Mouse (Mus musculus) midbrain, embryonic 12.5 days (tissue): ENCODE measurements around the gene Emx1. TPM values are rescaled to one million over a fixed set of nuclear protein-coding genes. Genes with fewer than 3 reads are reported as not detected.

ENCODE experiments used
- ATAC-seq: fragments of 200-750 bp; cut with Nextera tagmentation; 2 replicates; pipeline ENCODE4 v1.8.0; 2017; ENCODE audit warnings: low read depth, moderate TSS enrichment, moderate library complexity; ENCODE audit not compliant: low FRiP score
- H3K27ac ChIP-seq: fragments of 300-500 bp; sonication (generic); replicated peaks from 2 replicates; pipeline ENCODE4 v1.5.1; 2016; ENCODE audit warnings: mild to moderate bottlenecking
- H3K27me3 ChIP-seq: fragments of 300-500 bp; sonication (generic); 2 replicates; pipeline ENCODE4 v1.6.1; 2016; ENCODE audit warnings: mild to moderate bottlenecking
- H3K36me3 ChIP-seq: fragments of 300-500 bp; sonication (generic); 2 replicates; pipeline ENCODE4 v1.6.1; 2016
- H3K4me1 ChIP-seq: fragments of 300-500 bp; sonication (generic); 2 replicates; pipeline ENCODE4 v1.6.1; 2016
- H3K4me2 ChIP-seq: fragments of 300-500 bp; sonication (generic); replicated peaks from 2 replicates; pipeline ENCODE4 v1.6.1; 2016; ENCODE audit warnings: mild to moderate bottlenecking, moderate library complexity
- H3K4me3 ChIP-seq: fragments of 300-500 bp; sonication (generic); 2 replicates; pipeline ENCODE4 v1.5.1; 2016; ENCODE audit warnings: mild to moderate bottlenecking
- H3K9ac ChIP-seq: fragments of 300-500 bp; sonication (generic); replicated peaks from 2 replicates; pipeline ENCODE4 v1.6.1; 2016; ENCODE audit warnings: mild to moderate bottlenecking, moderate library complexity
- H3K9me3 ChIP-seq: fragments of 300-500 bp; sonication (generic); 2 replicates; pipeline ENCODE4 v1.6.1; 2016; ENCODE audit warnings: mild to moderate bottlenecking
- WGBS: fragments of 180-500 bp; shearing (Covaris S2); methylation state at CpG from one replicate; pipeline ENCODE4 v1.1.7; 2016; 5-methylcytosine and 5-hydroxymethylcytosine counted together
- polyA plus RNA-seq: library from polyadenylated mRNA; unstranded; fragments of >200 nt; fragmentation: Nextera tagmentation; extraction: Ambion mirVana; gene quantifications from 2 replicates; pipeline ENCODE4 v1.2.1, GENCODE M21; 2016

Emx1 gene
- polyA plus RNA-seq, 1 experiment from 2014 or later, result 3.3 TPM

- Histone ChIP-seq H3K4me2 (no peak overlapping the region), H3K36me3 (no peaks in the 10 kb centered on the region), H3K9me3 (no peaks in the 10 kb centered on the region), H3K27me3 (no peaks in the 10 kb centered on the region; the same call in 1 of the 2 replicates), H3K27ac (no peak overlapping the region), H3K4me3 (no peak overlapping the region), H3K4me1 (peaks cover 38% of the 10 kb centered on the region), H3K9ac (no peak overlapping the region)
- 38% methylated on average over 4 of the region's 4 CpGs for WGBS
- peak; percentile 31; the same call in 1 of the 2 replicates for ATAC-seq
These were observed 26.9 kb upstream of the Emx1 start for GRCm38 (mm10) chr6:85160201-85160923.

- Histone ChIP-seq H3K9me3 (no peaks in the 10 kb centered on the region), H3K36me3 (no peaks in the 10 kb centered on the region), H3K27ac (no peak overlapping the region), H3K4me3 (no peak overlapping the region), H3K4me2 (peak overlapping the region; percentile 29), H3K27me3 (peaks cover 4% of the 10 kb centered on the region), H3K9ac (no peak overlapping the region), H3K4me1 (peaks cover 37% of the 10 kb centered on the region)
- peak; percentile 79; the same call in 1 of the 2 replicates for ATAC-seq
- 22% methylated on average over 11 of the region's 11 CpGs for WGBS
These were observed 21.8 kb upstream of the Emx1 start for GRCm38 (mm10) chr6:85165440-85165921.

GRCm38 (mm10) chr6:85179569-85179968 is 7.7 kb upstream of the Emx1 start:
- no peak overlapping the region for H3K4me2 ChIP-seq
- H3K4me1 ChIP-seq, result no peaks in the 10 kb centered on the region
- no peaks in the 10 kb centered on the region for H3K9me3 ChIP-seq
- no peaks in the 10 kb centered on the region for H3K36me3 ChIP-seq
- no peak for ATAC-seq
- 80% methylated on average over 3 of the region's 3 CpGs for WGBS
- no peak overlapping the region for H3K4me3 ChIP-seq
- no peak overlapping the region for H3K27ac ChIP-seq
- H3K27me3 ChIP-seq, result peaks cover 14% of the 10 kb centered on the region
- no peak overlapping the region for H3K9ac ChIP-seq

- Histone ChIP-seq H3K36me3 (no peaks in the 10 kb centered on the region), H3K27ac (no peak overlapping the region), H3K4me2 (no peak overlapping the region), H3K27me3 (peaks cover 18% of the 10 kb centered on the region), H3K9me3 (no peaks in the 10 kb centered on the region), H3K4me3 (no peak overlapping the region), H3K4me1 (no peaks in the 10 kb centered on the region), H3K9ac (no peak overlapping the region)
- WGBS, result 78% methylated on average over 2 of the region's 2 CpGs
- ATAC-seq, result no peak
These were observed 7.2 kb upstream of the Emx1 start for GRCm38 (mm10) chr6:85180036-85180435.

- H3K9ac ChIP-seq, result no peak overlapping the region
- H3K9me3 ChIP-seq, result no peaks in the 10 kb centered on the region
- ATAC-seq, result no peak
- no peak overlapping the region for H3K27ac ChIP-seq
- H3K36me3 ChIP-seq, result no peaks in the 10 kb centered on the region
- no peak overlapping the region for H3K4me2 ChIP-seq
- peaks cover 57% of the 10 kb centered on the region for H3K27me3 ChIP-seq
- H3K4me1 ChIP-seq, result peaks cover 31% of the 10 kb centered on the region
- no peak overlapping the region for H3K4me3 ChIP-seq
- WGBS, result 64% methylated on average over 3 of the region's 3 CpGs
These were observed 3.3 kb upstream of the Emx1 start for GRCm38 (mm10) chr6:85183951-85184350.

GRCm38 (mm10) chr6:85186033-85186743 is 1.1 kb upstream of the Emx1 start:
- peaks cover 80% of the 10 kb centered on the region for H3K27me3 ChIP-seq
- H3K36me3 ChIP-seq, result no peaks in the 10 kb centered on the region
- H3K9me3 ChIP-seq, result no peaks in the 10 kb centered on the region
- ATAC-seq, result no peak
- H3K27ac ChIP-seq, result no peak overlapping the region
- no peak overlapping the region for H3K9ac ChIP-seq
- H3K4me2 ChIP-seq, result peak overlapping the region; percentile 93
- peaks cover 47% of the 10 kb centered on the region for H3K4me1 ChIP-seq
- 2% methylated on average over 33 of the region's 33 CpGs for WGBS
- H3K4me3 ChIP-seq, result peak overlapping the region; percentile 54

GRCm38 (mm10) chr6:85186744-85187059 is 536 bp upstream of the Emx1 start:
- H3K4me1 ChIP-seq, result peaks cover 47% of the 10 kb centered on the region
- WGBS, result under 1% methylated on average over 15 of the region's 15 CpGs

GRCm38 (mm10) chr6:85188256-85189110 is 1.2 kb downstream of the Emx1 start:
- Histone ChIP-seq H3K4me3 (peak overlapping the region; percentile 54), H3K36me3 (no peaks in the 10 kb centered on the region), H3K4me2 (peak overlapping the region; percentile 93), H3K9ac (peak overlapping the region; percentile 61), H3K27me3 (peaks cover 98% of the 10 kb centered on the region), H3K9me3 (no peaks in the 10 kb centered on the region), H3K4me1 (peaks cover 53% of the 10 kb centered on the region), H3K27ac (peak overlapping the region; percentile 25; the same call in 1 of the 2 replicates)
- WGBS, result under 1% methylated on average over 39 of the region's 39 CpGs
- no peak for ATAC-seq

More at GRCm38 (mm10) chr6:85186744-85187059, 536 bp upstream of the Emx1 start:
- H3K9me3 ChIP-seq, result no peaks in the 10 kb centered on the region
- H3K4me3 ChIP-seq, result peak overlapping the region; percentile 54
- H3K27ac ChIP-seq, result no peak overlapping the region
- H3K36me3 ChIP-seq, result no peaks in the 10 kb centered on the region
- no peak for ATAC-seq
- peaks cover 81% of the 10 kb centered on the region for H3K27me3 ChIP-seq
- H3K4me2 ChIP-seq, result peak overlapping the region; percentile 93
- no peak overlapping the region for H3K9ac ChIP-seq

- Histone ChIP-seq H3K4me2 (peak overlapping the region; percentile 51), H3K27ac (no peak overlapping the region), H3K4me3 (peak overlapping the region; percentile 54), H3K36me3 (no peaks in the 10 kb centered on the region), H3K4me1 (peaks cover 59% of the 10 kb centered on the region), H3K27me3 (peaks cover 100% of the 10 kb centered on the region), H3K9me3 (no peaks in the 10 kb centered on the region), H3K9ac (no peak overlapping the region)
- ATAC-seq, result no peak
- WGBS, result 6% methylated on average over 14 of the region's 14 CpGs
These were observed 2.1 kb downstream of the Emx1 start for GRCm38 (mm10) chr6:85189361-85189760.

- Histone ChIP-seq H3K27me3 (peaks cover 100% of the 10 kb centered on the region), H3K9me3 (no peaks in the 10 kb centered on the region), H3K4me2 (peak overlapping the region; percentile 51), H3K36me3 (no peaks in the 10 kb centered on the region), H3K9ac (0 out of 2 replicates have a peak overlapping the region, but pooled peaks have one; percentile 37), H3K4me3 (peak overlapping the region; percentile 35), H3K4me1 (peaks cover 59% of the 10 kb centered on the region), H3K27ac (no peak overlapping the region)
- no peak for ATAC-seq
- under 1% methylated on average over 52 of the region's 52 CpGs for WGBS
These were observed 2.8 kb downstream of the Emx1 start for GRCm38 (mm10) chr6:85189911-85190591.

- H3K9ac ChIP-seq, result 0 out of 2 replicates have a peak overlapping the region, but pooled peaks have one; percentile 37
- peak overlapping the region; percentile 51 for H3K4me2 ChIP-seq
- H3K4me3 ChIP-seq, result peak overlapping the region; percentile 35
- H3K4me1 ChIP-seq, result peaks cover 55% of the 10 kb centered on the region
- H3K9me3 ChIP-seq, result no peaks in the 10 kb centered on the region
- WGBS, result 1% methylated on average over 13 of the region's 13 CpGs
- ATAC-seq, result no peak
- no peaks in the 10 kb centered on the region for H3K36me3 ChIP-seq
- no peak overlapping the region for H3K27ac ChIP-seq
- H3K27me3 ChIP-seq, result peaks cover 97% of the 10 kb centered on the region
These were observed 3.4 kb downstream of the Emx1 start for GRCm38 (mm10) chr6:85190671-85191070.
